Mouse (Mus musculus): ENCODE results near the gene Gm21915.

- TF ChIP-seq CTCF (IDR thresholded peaks at IDR 0.05; ENCODE audit: control insufficient read depth, insufficient read depth, insufficient read length), result no peak
- no peak for TF ChIP-seq USF1 (IDR thresholded peaks at IDR 0.05; ENCODE audit: low read depth)
- no peak for TF ChIP-seq MAX (IDR thresholded peaks at IDR 0.05)
Measured at GRCm38 (mm10) chr9:40709991-40710390, 39.6 kb downstream of the Gm21915 start.
